Mouse (Mus musculus) myocyte (in vitro differentiated cells): Measurements from ENCODE around the gene Gys1.

Source experiments
- E2F4 ChIP-seq: IDR thresholded peaks from one replicate; pipeline ENCODE4 v1.6.1; 2011; ENCODE audit warnings: mild to moderate bottlenecking, control low read depth, moderate library complexity; ENCODE audit not compliant: insufficient read depth
- MAX ChIP-seq: IDR thresholded peaks from one replicate; pipeline ENCODE4 v1.6.1; 2011; ENCODE audit warnings: low read depth, mild to moderate bottlenecking, control low read depth
- MYOD1 ChIP-seq, 3 experiments: IDR thresholded peaks; one replicate each; pipeline ENCODE4 v1.6.1; 2011; ENCODE audit warnings: control low read depth in 2 of 3, low read depth in 2 of 3, mild to moderate bottlenecking in 2 of 3, moderate library complexity in 1 of 3; ENCODE audit not compliant: insufficient read length in 2 of 3, control insufficient read depth in 1 of 3
- MYOG ChIP-seq, 3 experiments: IDR thresholded peaks; one replicate each; pipeline ENCODE4 v1.6.1; 2011; ENCODE audit warnings: control low read depth in 2 of 3, low read depth in 2 of 3, mild to moderate bottlenecking in 2 of 3; ENCODE audit not compliant: insufficient read length in 2 of 3, control insufficient read depth in 1 of 3, insufficient read depth in 1 of 3
- POLR2A ChIP-seq: IDR thresholded peaks from one replicate; pipeline ENCODE4 v1.6.1; 2011; ENCODE audit warnings: low read depth, mild to moderate bottlenecking, control low read depth, moderate library complexity; ENCODE audit not compliant: insufficient read length
- POLR2AphosphoS2 ChIP-seq: IDR thresholded peaks from one replicate; pipeline ENCODE4 v1.6.1; 2011; ENCODE audit warnings: low read depth, control low read depth; ENCODE audit not compliant: insufficient read length

- no peak for TF ChIP-seq MAX
- no peak for TF ChIP-seq POLR2AphosphoS2
- TF ChIP-seq POLR2A: no peak
- no peak for TF ChIP-seq E2F4
- TF ChIP-seq MYOD1 (IDR thresholded peaks at IDR 0.05; ENCODE audit: control insufficient read depth in 1 of 3, insufficient read length in 2 of 3, low read depth in 2 of 3): no peak
- TF ChIP-seq MYOG (IDR thresholded peaks at IDR 0.05; ENCODE audit: control insufficient read depth in 1 of 3, insufficient read depth in 1 of 3, insufficient read length in 2 of 3, low read depth in 2 of 3): no peak
These were observed 26.8 kb upstream of the Gys1 start for GRCm38 (mm10) chr7:45407836-45408235.
